22 mouse cellular contexts compared by ENCODE assay signal in genomic region chr3:108028641-108029365, GRCm38 (mm10). TPM values are rescaled to one million over a fixed set of nuclear protein-coding genes. Genes with fewer than 3 reads are reported as not detected.
DNase-seq lines count a peak whose midpoint lies in the region; ATAC-seq lines count a peak whose summit lies in the region.
"Had no signal": no experiment of that assay in that cellular context is flagged by ENCODE, and none has a peak within 500 bp of the region (broad histone marks: within the 10 kb centered on the region; RNA-seq: fewer than 3 reads in every experiment).

No protein-coding gene starts in this region.

- WGBS in intestine, embryonic 16.5 days = 81% methylated on average over 4 of the region's 4 CpGs
- 84% methylated on average over 4 of the region's 4 CpGs for WGBS in intestine, embryonic 15.5 days
- WGBS in midbrain, embryonic 11.5 days = 72% methylated on average over 4 of the region's 4 CpGs
- WGBS in midbrain, embryonic 15.5 days = 70% methylated on average over 4 of the region's 4 CpGs
- 70% methylated on average over 4 of the region's 4 CpGs for WGBS in kidney, embryonic 16.5 days

- no peak overlapping the region for H3K4me2 ChIP-seq in intestine, embryonic 16.5 days (ENCODE audit: low read depth, low read length)
- no peak overlapping the region for H3K4me2 ChIP-seq in intestine, embryonic 15.5 days (replicated peaks)
- H3K4me2 ChIP-seq in midbrain, embryonic 11.5 days = no peak overlapping the region
- no peak overlapping the region for H3K4me2 ChIP-seq in midbrain, embryonic 15.5 days
- H3K4me2 ChIP-seq in kidney, embryonic 16.5 days (replicated peaks; ENCODE audit: low read depth, low read length) = no peak overlapping the region
- H3K4me2 ChIP-seq: heart, embryonic 12.5 days; limb, embryonic 12.5 days had no signal

- H3K4me3 ChIP-seq in intestine, embryonic 16.5 days (ENCODE audit: low read length) = no peak overlapping the region
- H3K4me3 ChIP-seq in intestine, embryonic 15.5 days (replicated peaks) = no peak overlapping the region
- H3K4me3 ChIP-seq in midbrain, embryonic 11.5 days (ENCODE audit: low read depth, low read length) = no peak overlapping the region
- no peak overlapping the region for H3K4me3 ChIP-seq in midbrain, embryonic 15.5 days
- H3K4me3 ChIP-seq in kidney, embryonic 16.5 days (ENCODE audit: low read length) = no peak overlapping the region
- H3K4me3 ChIP-seq: gastrocnemius, adult 2 months; heart, embryonic 12.5 days; limb, embryonic 12.5 days had no signal

- H3K4me1 ChIP-seq in intestine, embryonic 16.5 days (ENCODE audit: control insufficient read depth, insufficient read depth, low read length) = peaks cover 8% of the 10 kb centered on the region; the same call in 1 of the 2 replicates
- peaks cover 13% of the 10 kb centered on the region; the same call in 1 of the 2 replicates for H3K4me1 ChIP-seq in intestine, embryonic 15.5 days (replicated peaks)
- no peaks in the 10 kb centered on the region for H3K4me1 ChIP-seq in midbrain, embryonic 11.5 days (ENCODE audit: control insufficient read depth, insufficient read depth, low read length)
- H3K4me1 ChIP-seq in midbrain, embryonic 15.5 days = no peaks in the 10 kb centered on the region
- no peaks in the 10 kb centered on the region for H3K4me1 ChIP-seq in kidney, embryonic 16.5 days (ENCODE audit: insufficient read depth, low read length)
- H3K4me1 ChIP-seq: heart, embryonic 12.5 days; limb, embryonic 12.5 days had no signal

- H3K36me3 ChIP-seq in intestine, embryonic 16.5 days (ENCODE audit: control insufficient read depth, insufficient read depth, low read length) = no peaks in the 10 kb centered on the region
- H3K36me3 ChIP-seq in intestine, embryonic 15.5 days = no peaks in the 10 kb centered on the region
- no peaks in the 10 kb centered on the region for H3K36me3 ChIP-seq in midbrain, embryonic 11.5 days (ENCODE audit: control insufficient read depth, insufficient read depth, low read length)
- H3K36me3 ChIP-seq in midbrain, embryonic 15.5 days (replicated peaks) = no peaks in the 10 kb centered on the region
- H3K36me3 ChIP-seq in kidney, embryonic 16.5 days (ENCODE audit: insufficient read depth, low read length) = no peaks in the 10 kb centered on the region
- H3K36me3 ChIP-seq: heart, embryonic 12.5 days; limb, embryonic 12.5 days had no signal

- H3K27ac ChIP-seq in intestine, embryonic 16.5 days (ENCODE audit: low read length) = no peak overlapping the region
- no peak overlapping the region; the same call in 1 of the 2 replicates for H3K27ac ChIP-seq in intestine, embryonic 15.5 days
- no peak overlapping the region for H3K27ac ChIP-seq in midbrain, embryonic 11.5 days (ENCODE audit: low read depth, low read length)
- no peak overlapping the region for H3K27ac ChIP-seq in midbrain, embryonic 15.5 days
- H3K27ac ChIP-seq in kidney, embryonic 16.5 days (ENCODE audit: low read length) = no peak overlapping the region
- H3K27ac ChIP-seq: gastrocnemius, adult 2 months; limb, embryonic 12.5 days had no signal

- ATAC-seq in intestine, embryonic 16.5 days = peak; percentile 4; the same call in 1 of the 2 replicates
- ATAC-seq in intestine, embryonic 15.5 days = no peak
- no peak for ATAC-seq in midbrain, embryonic 11.5 days (ENCODE audit: low FRiP score)
- no peak for ATAC-seq in midbrain, embryonic 15.5 days (replicated peaks)
- ATAC-seq in kidney, embryonic 16.5 days (ENCODE audit: low FRiP score, low TSS enrichment) = peak; percentile 64
- ATAC-seq: hindbrain, embryonic 16.5 days; midbrain, embryonic 16.5 days had no signal

- DNase-seq in midbrain, embryonic 11.5 days (ENCODE audit: low spot score, missing footprints) = no peak
- no peak for DNase-seq in cerebellum, adult 9-10 months
- no peak for DNase-seq in neural tube, embryonic 10.5 days (ENCODE audit: extremely low spot score, low spot score)
- DNase-seq: adrenal gland, postnatal 25 days; B cell, adult 2 months; cerebellum, adult 11 months; cerebellum, postnatal 25 days; embryo, embryonic 11 days; gastrocnemius, adult 2 months; heart, postnatal 14 days; lung, adult 18-20 months; lung, postnatal 14 days; right cerebral cortex, adult 18-20 months; thymus, postnatal 25 days had no signal

- H3K9me3 ChIP-seq in intestine, embryonic 16.5 days (ENCODE audit: control insufficient read depth, low read length) = no peaks in the 10 kb centered on the region
- H3K9me3 ChIP-seq in intestine, embryonic 15.5 days = no peaks in the 10 kb centered on the region
- no peaks in the 10 kb centered on the region for H3K9me3 ChIP-seq in midbrain, embryonic 11.5 days (ENCODE audit: control insufficient read depth, low read length)
- H3K9me3 ChIP-seq in midbrain, embryonic 15.5 days = no peaks in the 10 kb centered on the region
- H3K9me3 ChIP-seq in kidney, embryonic 16.5 days (ENCODE audit: low read length) = no peaks in the 10 kb centered on the region
- H3K9me3 ChIP-seq: heart, embryonic 12.5 days; limb, embryonic 12.5 days had no signal

- no peaks in the 10 kb centered on the region for H3K27me3 ChIP-seq in intestine, embryonic 16.5 days (replicated peaks; ENCODE audit: control insufficient read depth, insufficient read depth, low read length)
- no peaks in the 10 kb centered on the region for H3K27me3 ChIP-seq in intestine, embryonic 15.5 days (replicated peaks)
- H3K27me3 ChIP-seq in midbrain, embryonic 11.5 days (ENCODE audit: control insufficient read depth, insufficient read depth, low read length) = no peaks in the 10 kb centered on the region
- H3K27me3 ChIP-seq in midbrain, embryonic 15.5 days (replicated peaks) = no peaks in the 10 kb centered on the region
- no peaks in the 10 kb centered on the region for H3K27me3 ChIP-seq in kidney, embryonic 16.5 days (ENCODE audit: insufficient read depth, low read length)
- H3K27me3 ChIP-seq: limb, embryonic 12.5 days had no signal

- no peak overlapping the region for H3K9ac ChIP-seq in intestine, embryonic 16.5 days (ENCODE audit: low read depth, low read length)
- no peak overlapping the region for H3K9ac ChIP-seq in intestine, embryonic 15.5 days
- 0 out of 2 replicates have a peak overlapping the region, but pooled peaks have one; percentile 9 for H3K9ac ChIP-seq in midbrain, embryonic 11.5 days (ENCODE audit: low read length)
- no peak overlapping the region for H3K9ac ChIP-seq in midbrain, embryonic 15.5 days
- H3K9ac ChIP-seq in kidney, embryonic 16.5 days (replicated peaks; ENCODE audit: low read length) = no peak overlapping the region
- H3K9ac ChIP-seq: heart, embryonic 12.5 days; limb, embryonic 12.5 days had no signal

RNA-seq across cellular contexts. Expression of gene Gstm1, which starts 11.0 kb away (rescaled TPM):
- polyA plus RNA-seq in intestine, embryonic 16.5 days (2015; fragmentation: Nextera tagmentation; extraction: Ambion mirVana) = 327 and 376 TPM in 2 replicates
- 335 and 425 TPM in 2 replicates for polyA plus RNA-seq in intestine, embryonic 15.5 days (2015; fragmentation: Nextera tagmentation; extraction: Ambion mirVana)
- polyA plus RNA-seq in midbrain, embryonic 11.5 days (2014; fragmentation: Nextera tagmentation; extraction: Ambion mirVana) = 30.5 and 33.8 TPM in 2 replicates
- polyA plus RNA-seq in midbrain, embryonic 15.5 days (2015; fragmentation: Nextera tagmentation; extraction: Ambion mirVana) = 74.4 and 97.4 TPM in 2 replicates
- polyA plus RNA-seq in kidney, embryonic 16.5 days (2015; fragmentation: Nextera tagmentation; extraction: Ambion mirVana) = 109 and 124 TPM in 2 replicates

RNA-seq across cellular contexts. Expression of gene Gstm4, which starts 15.9 kb away (rescaled TPM):
- polyA plus RNA-seq in intestine, embryonic 16.5 days (2015; fragmentation: Nextera tagmentation; extraction: Ambion mirVana) = 47.9 and 49.2 TPM in 2 replicates
- 33.0 and 33.9 TPM in 2 replicates for polyA plus RNA-seq in intestine, embryonic 15.5 days (2015; fragmentation: Nextera tagmentation; extraction: Ambion mirVana)
- 15.2 and 15.8 TPM in 2 replicates for polyA plus RNA-seq in midbrain, embryonic 11.5 days (2014; fragmentation: Nextera tagmentation; extraction: Ambion mirVana)
- 18.3 and 19.8 TPM in 2 replicates for polyA plus RNA-seq in midbrain, embryonic 15.5 days (2015; fragmentation: Nextera tagmentation; extraction: Ambion mirVana)
- polyA plus RNA-seq in kidney, embryonic 16.5 days (2015; fragmentation: Nextera tagmentation; extraction: Ambion mirVana) = 19.8 and 20.4 TPM in 2 replicates

RNA-seq across cellular contexts. Expression of gene Gstm2, which starts 42.5 kb away (rescaled TPM):
- 207 and 212 TPM in 2 replicates for polyA plus RNA-seq in intestine, embryonic 16.5 days (2015; fragmentation: Nextera tagmentation; extraction: Ambion mirVana)
- polyA plus RNA-seq in intestine, embryonic 15.5 days (2015; fragmentation: Nextera tagmentation; extraction: Ambion mirVana) = 184 and 198 TPM in 2 replicates
- 14.1 and 15.7 TPM in 2 replicates for polyA plus RNA-seq in midbrain, embryonic 11.5 days (2014; fragmentation: Nextera tagmentation; extraction: Ambion mirVana)
- polyA plus RNA-seq in midbrain, embryonic 15.5 days (2015; fragmentation: Nextera tagmentation; extraction: Ambion mirVana) = 11.0 and 11.5 TPM in 2 replicates
- polyA plus RNA-seq in kidney, embryonic 16.5 days (2015; fragmentation: Nextera tagmentation; extraction: Ambion mirVana) = 115 and 132 TPM in 2 replicates

RNA-seq across cellular contexts. Expression of gene Ampd2, which starts 57.6 kb away (rescaled TPM):
- polyA plus RNA-seq in intestine, embryonic 16.5 days (2015; fragmentation: Nextera tagmentation; extraction: Ambion mirVana) = 46.9 and 48.9 TPM in 2 replicates
- polyA plus RNA-seq in intestine, embryonic 15.5 days (2015; fragmentation: Nextera tagmentation; extraction: Ambion mirVana) = 49.9 and 53.6 TPM in 2 replicates
- polyA plus RNA-seq in midbrain, embryonic 11.5 days (2014; fragmentation: Nextera tagmentation; extraction: Ambion mirVana) = 31.2 and 37.0 TPM in 2 replicates
- 67.9 and 76.2 TPM in 2 replicates for polyA plus RNA-seq in midbrain, embryonic 15.5 days (2015; fragmentation: Nextera tagmentation; extraction: Ambion mirVana)
- 69.7 and 69.8 TPM in 2 replicates for polyA plus RNA-seq in kidney, embryonic 16.5 days (2015; fragmentation: Nextera tagmentation; extraction: Ambion mirVana)

RNA-seq across cellular contexts. Expression of gene Gstm3, which starts 59.7 kb away (rescaled TPM):
- 160 and 183 TPM in 2 replicates for polyA plus RNA-seq in intestine, embryonic 16.5 days (2015; fragmentation: Nextera tagmentation; extraction: Ambion mirVana)
- 153 and 154 TPM in 2 replicates for polyA plus RNA-seq in intestine, embryonic 15.5 days (2015; fragmentation: Nextera tagmentation; extraction: Ambion mirVana)
- polyA plus RNA-seq in midbrain, embryonic 11.5 days (2014; fragmentation: Nextera tagmentation; extraction: Ambion mirVana) = not detected in 2 replicates
- polyA plus RNA-seq in midbrain, embryonic 15.5 days (2015; fragmentation: Nextera tagmentation; extraction: Ambion mirVana) = 0.25 TPM in 1 of 2 replicates, not detected in the other
- 0.18 and 0.24 TPM in 2 replicates for polyA plus RNA-seq in kidney, embryonic 16.5 days (2015; fragmentation: Nextera tagmentation; extraction: Ambion mirVana)
- polyA plus RNA-seq: heart, embryonic 12.5 days; hindbrain, embryonic 16.5 days; limb, embryonic 12.5 days; midbrain, embryonic 16.5 days had no signal

Comparison
In these comparisons a context has a peak if more than half of its experiments do, and no peak if none do; other contexts are left out.
1. ATAC-seq: peak in intestine, embryonic 16.5 days (single experiment) and kidney, embryonic 16.5 days (single experiment); none in intestine, embryonic 15.5 days (single experiment), midbrain, embryonic 11.5 days (single experiment) and midbrain, embryonic 15.5 days (single experiment).